Mouse (Mus musculus) liver, embryonic 13.5 days (tissue): ENCODE results near the gene Cep164. TPM values are rescaled to one million over a fixed set of nuclear protein-coding genes. Genes with fewer than 3 reads are reported as not detected.
A peak's percentile ranks its signal among the peaks of the same experiment; 100 is the strongest.

Experiments
- ATAC-seq: fragments of 200-750 bp; cut with Nextera tagmentation; 2 replicates; pipeline ENCODE4 v1.8.0; 2017; ENCODE audit warnings: low read depth, mild to moderate bottlenecking, moderate number of reproducible peaks, moderate library complexity
- DNase-seq: peaks from one replicate; pipeline ENCODE4 v3.0.0; 2022
- H3K27ac ChIP-seq: fragments of 300-500 bp; sonication (generic); 2 replicates; pipeline ENCODE4 v1.5.1; 2015; ENCODE audit warnings: moderate library complexity, mild to moderate bottlenecking, inconsistent platforms
- H3K27me3 ChIP-seq: fragments of 300-500 bp; sonication (generic); 2 replicates; pipeline ENCODE4 v1.6.1; 2015; ENCODE audit warnings: mild to moderate bottlenecking, inconsistent platforms
- H3K36me3 ChIP-seq: fragments of 300-500 bp; sonication (generic); 2 replicates; pipeline ENCODE4 v1.6.1; 2015; ENCODE audit warnings: mild to moderate bottlenecking, inconsistent platforms
- H3K4me1 ChIP-seq: fragments of 300-500 bp; sonication (generic); replicated peaks from 2 replicates; pipeline ENCODE4 v1.6.1; 2015; ENCODE audit warnings: inconsistent platforms
- H3K4me2 ChIP-seq: fragments of 300-500 bp; sonication (generic); 2 replicates; pipeline ENCODE4 v1.6.1; 2015; ENCODE audit warnings: inconsistent platforms, mild to moderate bottlenecking, moderate library complexity
- H3K4me3 ChIP-seq: fragments of 300-500 bp; sonication (generic); replicated peaks from 2 replicates; pipeline ENCODE4 v1.5.1; 2015; ENCODE audit warnings: mild to moderate bottlenecking, inconsistent platforms
- H3K9ac ChIP-seq: fragments of 300-500 bp; sonication (generic); 2 replicates; pipeline ENCODE4 v1.6.1; 2015; ENCODE audit warnings: mild to moderate bottlenecking, inconsistent platforms
- H3K9me3 ChIP-seq: fragments of 300-500 bp; sonication (generic); replicated peaks from 2 replicates; pipeline ENCODE4 v1.6.1; 2016; ENCODE audit warnings: inconsistent platforms
- WGBS: fragments of 180-500 bp; shearing (Covaris S2); methylation state at CpG from one replicate; pipeline ENCODE4 v1.1.7; 2015; ENCODE audit not compliant: insufficient replicate concordance; 5-methylcytosine and 5-hydroxymethylcytosine counted together
- polyA plus RNA-seq: library from polyadenylated mRNA; unstranded; fragments of >200 nt; fragmentation: Nextera tagmentation; extraction: Ambion mirVana; gene quantifications from 2 replicates; pipeline ENCODE4 v1.2.1, GENCODE M21; 2015

Gene Cep164
- polyA plus RNA-seq, 1 experiment from 2014 or later: 6.0 TPM

- Histone ChIP-seq H3K4me3 (peak overlapping the region; percentile 63), H3K9ac (peak overlapping the region; percentile 70; the same call in 1 of the 2 replicates), H3K27ac (no peak overlapping the region), H3K4me2 (peak overlapping the region; percentile 68), H3K4me1 (peaks cover 32% of the 10 kb centered on the region), H3K9me3 (no peaks in the 10 kb centered on the region), H3K36me3 (no peaks in the 10 kb centered on the region), H3K27me3 (peaks cover 29% of the 10 kb centered on the region)
- ATAC-seq: no peak
- no peak for DNase-seq
- WGBS: 24% methylated on average over 4 of the region's 4 CpGs
Measured at GRCm38 (mm10) chr9:45838069-45838433, 9.6 kb upstream of the Cep164 start.

DNA sequence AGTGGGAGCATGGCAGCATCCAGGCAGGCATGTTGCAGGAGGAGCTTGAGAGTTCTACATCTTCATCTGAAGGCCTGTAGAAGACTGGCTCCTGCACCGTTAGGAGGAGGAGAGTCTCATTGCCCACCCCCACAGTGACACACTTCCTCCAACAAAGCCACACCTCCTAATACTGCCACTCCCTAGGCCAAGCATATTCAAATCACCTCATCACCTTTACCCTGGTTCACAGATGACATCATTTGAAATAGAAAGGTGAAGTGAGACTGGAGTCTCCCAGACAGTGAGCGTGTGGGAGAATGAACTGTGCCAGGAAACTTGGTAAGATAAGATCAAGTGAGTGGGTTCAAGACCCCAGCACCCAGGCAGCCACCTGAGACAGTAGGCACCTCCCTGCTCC lies 5.0 kb upstream of the Cep164 start:
- 57% methylated on average over 2 of the region's 2 CpGs for WGBS
- Histone ChIP-seq H3K4me1 (peaks cover 5% of the 10 kb centered on the region), H3K27me3 (peaks cover 10% of the 10 kb centered on the region), H3K36me3 (no peaks in the 10 kb centered on the region), H3K4me2 (no peak overlapping the region), H3K9ac (no peak overlapping the region), H3K4me3 (no peak overlapping the region), H3K9me3 (0 out of 2 replicates have a peak, but pooled peaks cover 4% of the 10 kb centered on the region), H3K27ac (no peak overlapping the region)
- DNase-seq (no peak), ATAC-seq (no peak)

- H3K27me3 ChIP-seq: peaks cover 4% of the 10 kb centered on the region
- ATAC-seq (no peak), DNase-seq (no peak)
- no peak overlapping the region for H3K9ac ChIP-seq
- H3K4me2 ChIP-seq: no peak overlapping the region
- 80% methylated on average over 2 of the region's 2 CpGs for WGBS
- H3K4me3 ChIP-seq: no peak overlapping the region
- no peaks in the 10 kb centered on the region for H3K36me3 ChIP-seq
- H3K27ac ChIP-seq: no peak overlapping the region
- H3K4me1 ChIP-seq: peaks cover 8% of the 10 kb centered on the region
- 0 out of 2 replicates have a peak, but pooled peaks cover 4% of the 10 kb centered on the region for H3K9me3 ChIP-seq
Measured at GRCm38 (mm10) chr9:45832898-45833297, 4.4 kb upstream of the Cep164 start.

DNA sequence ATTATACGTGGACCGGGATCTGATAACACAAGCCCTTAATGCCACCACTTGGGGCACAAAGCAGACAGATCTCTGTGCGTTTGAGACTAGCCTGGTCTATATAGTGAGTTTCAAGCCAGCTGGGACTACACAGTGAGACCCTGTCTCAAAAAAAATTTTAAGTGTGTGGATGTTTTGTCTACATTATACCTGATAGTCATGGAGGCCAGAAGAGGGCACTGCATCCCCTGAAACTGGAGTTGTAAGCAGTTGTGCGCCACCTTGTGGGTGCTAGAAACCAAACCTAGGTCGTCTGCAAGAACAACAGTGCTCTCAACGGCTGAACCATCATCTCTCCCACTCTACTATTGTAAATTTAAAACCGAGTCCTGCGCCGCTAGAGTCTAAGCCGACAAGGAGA lies 616 bp upstream of the Cep164 start:
- WGBS: 27% methylated on average over 10 of the region's 10 CpGs
- peak overlapping the region; percentile 70 for H3K4me3 ChIP-seq
- peak overlapping the region; percentile 92 for H3K4me2 ChIP-seq
- H3K36me3 ChIP-seq: no peaks in the 10 kb centered on the region
- H3K27me3 ChIP-seq: no peaks in the 10 kb centered on the region
- DNase-seq (peak; percentile 66), ATAC-seq (no peak)
- H3K27ac ChIP-seq: no peak overlapping the region
- H3K9me3 ChIP-seq: 0 out of 2 replicates have a peak, but pooled peaks cover 4% of the 10 kb centered on the region
- H3K4me1 ChIP-seq: peaks cover 15% of the 10 kb centered on the region
- no peak overlapping the region for H3K9ac ChIP-seq

GRCm38 (mm10) chr9:45827663-45828290 lies 714 bp downstream of the Cep164 start:
- peaks cover 15% of the 10 kb centered on the region for H3K4me1 ChIP-seq
- no peaks in the 10 kb centered on the region for H3K36me3 ChIP-seq
- peak overlapping the region; percentile 70 for H3K4me3 ChIP-seq
- ATAC-seq (peak; percentile 48), DNase-seq (no peak)
- H3K9me3 ChIP-seq: 0 out of 2 replicates have a peak, but pooled peaks cover 4% of the 10 kb centered on the region
- WGBS: 8% methylated on average over 22 of the region's 23 CpGs
- H3K27ac ChIP-seq: peak overlapping the region; percentile 43; the same call in 1 of the 2 replicates
- H3K4me2 ChIP-seq: peak overlapping the region; percentile 92
- no peaks in the 10 kb centered on the region for H3K27me3 ChIP-seq
- peak overlapping the region; percentile 71 for H3K9ac ChIP-seq

GRCm38 (mm10) chr9:45818406-45819011 lies 10.0 kb downstream of the Cep164 start:
- Histone ChIP-seq H3K9ac (no peak overlapping the region), H3K4me3 (no peak overlapping the region), H3K4me2 (no peak overlapping the region), H3K9me3 (no peaks in the 10 kb centered on the region), H3K4me1 (0 out of 2 replicates have a peak, but pooled peaks cover 4% of the 10 kb centered on the region), H3K27me3 (no peaks in the 10 kb centered on the region), H3K27ac (no peak overlapping the region), H3K36me3 (0 out of 2 replicates have a peak, but pooled peaks cover 7% of the 10 kb centered on the region)
- WGBS: 38% methylated on average over 9 of the region's 9 CpGs
- ATAC-seq (no peak), DNase-seq (no peak)

- no peaks in the 10 kb centered on the region for H3K27me3 ChIP-seq
- DNase-seq: no peak
- no peak overlapping the region for H3K27ac ChIP-seq
- ATAC-seq: no peak
- no peak overlapping the region for H3K4me2 ChIP-seq
- 68% methylated on average over 10 of the region's 10 CpGs for WGBS
- H3K36me3 ChIP-seq: 0 out of 2 replicates have a peak, but pooled peaks cover 7% of the 10 kb centered on the region
- H3K9me3 ChIP-seq: no peaks in the 10 kb centered on the region
- 0 out of 2 replicates have a peak, but pooled peaks cover 4% of the 10 kb centered on the region for H3K4me1 ChIP-seq
- no peak overlapping the region for H3K4me3 ChIP-seq
- no peak overlapping the region for H3K9ac ChIP-seq
Measured at GRCm38 (mm10) chr9:45815525-45815924, 13.0 kb downstream of the Cep164 start.

GRCm38 (mm10) chr9:45815113-45815512 lies 13.4 kb downstream of the Cep164 start:
- DNase-seq (no peak), ATAC-seq (no peak)
- no peak overlapping the region for H3K27ac ChIP-seq
- H3K9ac ChIP-seq: no peak overlapping the region
- 0 out of 2 replicates have a peak, but pooled peaks cover 4% of the 10 kb centered on the region for H3K4me1 ChIP-seq
- H3K4me2 ChIP-seq: no peak overlapping the region
- H3K9me3 ChIP-seq: no peaks in the 10 kb centered on the region
- no peak overlapping the region for H3K4me3 ChIP-seq
- H3K27me3 ChIP-seq: no peaks in the 10 kb centered on the region
- WGBS: 83% methylated on average over 9 of the region's 9 CpGs
- 0 out of 2 replicates have a peak, but pooled peaks cover 7% of the 10 kb centered on the region for H3K36me3 ChIP-seq

- H3K27me3 ChIP-seq: no peaks in the 10 kb centered on the region
- ATAC-seq: no peak
- WGBS: 34% methylated on average over 5 of the region's 5 CpGs
- 0 out of 2 replicates have a peak, but pooled peaks cover 7% of the 10 kb centered on the region for H3K36me3 ChIP-seq
- H3K27ac ChIP-seq: no peak overlapping the region
- no peak for DNase-seq
- H3K9me3 ChIP-seq: no peaks in the 10 kb centered on the region
- no peak overlapping the region for H3K4me2 ChIP-seq
- H3K4me3 ChIP-seq: no peak overlapping the region
- no peaks in the 10 kb centered on the region for H3K4me1 ChIP-seq
- H3K9ac ChIP-seq: no peak overlapping the region
Measured at GRCm38 (mm10) chr9:45811946-45812345, 16.5 kb downstream of the Cep164 start.

DNA sequence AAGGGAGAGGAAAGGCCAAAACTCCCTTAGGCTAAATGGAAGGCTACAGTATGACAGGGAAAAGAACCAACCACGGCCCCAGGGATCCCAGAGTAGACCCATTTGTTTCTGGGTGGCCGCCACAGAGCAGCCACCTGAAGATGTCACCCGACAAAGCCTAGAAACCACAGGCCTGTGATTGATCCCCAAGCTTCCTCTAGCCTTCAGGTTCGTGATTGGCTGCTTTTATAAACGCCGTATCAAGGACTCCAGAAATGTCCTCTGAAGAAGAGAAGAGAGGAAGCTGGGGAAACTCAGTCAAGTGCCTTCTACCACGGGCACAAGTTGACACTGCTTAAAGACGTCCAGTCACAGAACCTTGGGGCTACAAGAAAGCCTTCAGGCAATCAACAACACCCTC lies 20.7 kb downstream of the Cep164 start:
- H3K27ac ChIP-seq: no peak overlapping the region
- 0 out of 2 replicates have a peak, but pooled peaks cover 7% of the 10 kb centered on the region for H3K36me3 ChIP-seq
- ATAC-seq: no peak
- peaks cover 17% of the 10 kb centered on the region for H3K4me1 ChIP-seq
- no peaks in the 10 kb centered on the region for H3K27me3 ChIP-seq
- no peak for DNase-seq
- no peak overlapping the region for H3K4me3 ChIP-seq
- WGBS: 55% methylated on average over 8 of the region's 8 CpGs
- H3K4me2 ChIP-seq: no peak overlapping the region
- no peak overlapping the region for H3K9ac ChIP-seq
- peaks cover 4% of the 10 kb centered on the region; the same call in 1 of the 2 replicates for H3K9me3 ChIP-seq

DNA sequence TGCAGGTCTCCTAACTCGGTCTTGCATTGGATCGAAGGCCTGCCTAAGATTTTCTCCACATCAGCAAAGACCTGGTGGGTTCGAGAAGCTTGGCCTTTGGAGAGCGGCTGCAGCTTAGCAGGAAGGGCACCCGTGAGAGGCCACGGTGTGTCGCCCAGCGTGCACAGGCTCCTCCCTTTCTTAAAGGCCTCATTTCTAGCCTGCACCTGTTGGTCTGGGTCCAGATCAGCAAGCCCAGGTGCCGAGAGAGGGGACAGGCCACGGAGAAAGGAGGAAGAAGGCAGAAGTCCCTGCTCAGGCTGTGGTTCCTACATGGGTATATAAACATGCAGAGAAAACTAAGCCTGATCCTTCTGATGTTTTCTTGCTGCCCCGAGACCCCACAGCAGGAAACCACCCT lies 21.2 kb downstream of the Cep164 start:
- 69% methylated on average over 11 of the region's 11 CpGs for WGBS
- DNase-seq (no peak), ATAC-seq (no peak)
- Histone ChIP-seq H3K4me2 (no peak overlapping the region), H3K9me3 (peaks cover 4% of the 10 kb centered on the region; the same call in 1 of the 2 replicates), H3K27me3 (no peaks in the 10 kb centered on the region), H3K9ac (no peak overlapping the region), H3K36me3 (0 out of 2 replicates have a peak, but pooled peaks cover 7% of the 10 kb centered on the region), H3K27ac (no peak overlapping the region), H3K4me1 (peaks cover 21% of the 10 kb centered on the region), H3K4me3 (no peak overlapping the region)
